ENCODE assay signal across 8 mouse cellular contexts in genomic region chr12:71309581-71310067, GRCm38 (mm10). TPM values are rescaled to one million over a fixed set of nuclear protein-coding genes. Genes with fewer than 3 reads are reported as not detected.
DNase-seq lines count a peak whose midpoint lies in the region; ATAC-seq lines count a peak whose summit lies in the region.

Dact1 (plus strand) TSS chr12:71309884.

- no peaks in the 10 kb centered on the region for H3K9me3 ChIP-seq in embryonic facial prominence, embryonic 13.5 days
- H3K9me3 ChIP-seq in heart, embryonic 10.5 days, result no peaks in the 10 kb centered on the region
- H3K9me3 ChIP-seq in kidney, embryonic 14.5 days (ENCODE audit: control insufficient read depth, low read length), result no peaks in the 10 kb centered on the region
- H3K9me3 ChIP-seq in liver, embryonic 11.5 days (ENCODE audit: control insufficient read depth, low read length), result no peaks in the 10 kb centered on the region

- peak within 1 kb of the TSS; percentile 86 for H3K4me3 ChIP-seq in embryonic facial prominence, embryonic 13.5 days
- peak within 1 kb of the TSS; percentile 92 for H3K4me3 ChIP-seq in heart, embryonic 10.5 days
- H3K4me3 ChIP-seq in kidney, embryonic 14.5 days (ENCODE audit: low read length), result peak within 1 kb of the TSS; percentile 87
- peak within 1 kb of the TSS; percentile 72 for H3K4me3 ChIP-seq in liver, embryonic 11.5 days (ENCODE audit: low read depth, low read length)

- peaks cover 20% of the 10 kb centered on the region for H3K36me3 ChIP-seq in embryonic facial prominence, embryonic 13.5 days
- peaks cover 20% of the 10 kb centered on the region for H3K36me3 ChIP-seq in heart, embryonic 10.5 days
- peaks cover 12% of the 10 kb centered on the region; the same call in 1 of the 2 replicates for H3K36me3 ChIP-seq in kidney, embryonic 14.5 days (ENCODE audit: control insufficient read depth, insufficient read depth, low read length)
- no peaks in the 10 kb centered on the region for H3K36me3 ChIP-seq in liver, embryonic 11.5 days (ENCODE audit: control insufficient read depth, insufficient read depth, low read length)

- peaks cover 31% of the 10 kb centered on the region for H3K4me1 ChIP-seq in embryonic facial prominence, embryonic 13.5 days
- peaks cover 24% of the 10 kb centered on the region; the same call in 1 of the 2 replicates for H3K4me1 ChIP-seq in heart, embryonic 10.5 days
- H3K4me1 ChIP-seq in kidney, embryonic 14.5 days (ENCODE audit: control insufficient read depth, insufficient read depth, low read length), result peaks cover 24% of the 10 kb centered on the region
- H3K4me1 ChIP-seq in liver, embryonic 11.5 days (replicated peaks; ENCODE audit: control insufficient read depth, insufficient read depth, low read length), result 0 out of 2 replicates have a peak, but pooled peaks cover 2% of the 10 kb centered on the region

- H3K9ac ChIP-seq in embryonic facial prominence, embryonic 13.5 days, result peak within 1 kb of the TSS; percentile 98
- peak within 1 kb of the TSS; percentile 92 for H3K9ac ChIP-seq in kidney, embryonic 14.5 days (ENCODE audit: low read depth, low read length)
- H3K9ac ChIP-seq in liver, embryonic 11.5 days (ENCODE audit: low read depth, low read length), result peak within 1 kb of the TSS; percentile 67

- ATAC-seq in embryonic facial prominence, embryonic 13.5 days (ENCODE audit: insufficient number of reproducible peaks, insufficient read depth, low FRiP score, low TSS enrichment, low read depth), result peak; percentile 87
- peak; percentile 91 for ATAC-seq in kidney, embryonic 14.5 days (ENCODE audit: low FRiP score, low TSS enrichment)
- ATAC-seq in liver, embryonic 11.5 days (replicated peaks; ENCODE audit: low FRiP score), result peak; percentile 85

- no peaks in the 10 kb centered on the region for H3K27me3 ChIP-seq in embryonic facial prominence, embryonic 13.5 days
- no peaks in the 10 kb centered on the region for H3K27me3 ChIP-seq in heart, embryonic 10.5 days (ENCODE audit: insufficient read depth, poor library complexity, severe bottlenecking)
- H3K27me3 ChIP-seq in kidney, embryonic 14.5 days (ENCODE audit: control insufficient read depth, insufficient read depth, low read length), result no peaks in the 10 kb centered on the region
- peaks cover 42% of the 10 kb centered on the region for H3K27me3 ChIP-seq in liver, embryonic 11.5 days (replicated peaks; ENCODE audit: control insufficient read depth, insufficient read depth, low read length)

- peak; percentile 7 to 12 for DNase-seq in spleen, postnatal 36 days (ENCODE audit: low spot score in 2 of 2)
- no peak for DNase-seq in spleen, adult 12 weeks (ENCODE audit: low spot score)
- peak; percentile 90 for DNase-seq in heart, embryonic 10.5 days (ENCODE audit: low spot score)
- DNase-seq in liver, embryonic 11.5 days (ENCODE audit: low spot score), result peak; percentile 72
- peak; percentile 10 for DNase-seq in naive thymus-derived CD4-positive, alpha-beta T cell, adult 2 months (ENCODE audit: low read depth)
- DNase-seq in testis, postnatal 14 days (ENCODE audit: low spot score), result peak; percentile 57

- peak within 1 kb of the TSS; percentile 69 for H3K4me2 ChIP-seq in embryonic facial prominence, embryonic 13.5 days
- peak within 1 kb of the TSS; percentile 97 for H3K4me2 ChIP-seq in kidney, embryonic 14.5 days (replicated peaks; ENCODE audit: low read depth, low read length)
- peak within 1 kb of the TSS; percentile 93 for H3K4me2 ChIP-seq in liver, embryonic 11.5 days

- H3K27ac ChIP-seq in embryonic facial prominence, embryonic 13.5 days, result peak within 1 kb of the TSS; percentile 96
- H3K27ac ChIP-seq in heart, embryonic 10.5 days, result peak within 1 kb of the TSS; percentile 96
- H3K27ac ChIP-seq in kidney, embryonic 14.5 days (ENCODE audit: low read depth, low read length), result peak within 1 kb of the TSS; percentile 88
- peak within 1 kb of the TSS; percentile 75 for H3K27ac ChIP-seq in liver, embryonic 11.5 days (ENCODE audit: low read depth, low read length)

- WGBS in embryonic facial prominence, embryonic 13.5 days, result under 1% methylated on average over 56 of the region's 76 CpGs
- under 1% methylated on average over 73 of the region's 76 CpGs for WGBS in heart, embryonic 10.5 days
- 0% methylated on average over 53 of the region's 76 CpGs for WGBS in kidney, embryonic 14.5 days
- under 1% methylated on average over 46 of the region's 76 CpGs for WGBS in liver, embryonic 11.5 days

RNA-seq across cellular contexts. Expression of gene Dact1, which starts in this region (rescaled TPM):
- 34.7 and 35.6 TPM in 2 replicates for polyA plus RNA-seq in embryonic facial prominence, embryonic 13.5 days (2015; fragmentation: Nextera tagmentation; extraction: Ambion mirVana)
- 9.4 and 25.3 TPM in 2 replicates for polyA plus RNA-seq in heart, embryonic 10.5 days (2016; fragmentation: Nextera tagmentation; extraction: Ambion mirVana)
- polyA plus RNA-seq in kidney, embryonic 14.5 days (2014; fragmentation: Nextera tagmentation; extraction: Ambion mirVana), result 18.9 and 19.9 TPM in 2 replicates
- polyA plus RNA-seq in liver, embryonic 11.5 days (2014; fragmentation: Nextera tagmentation; extraction: Ambion mirVana), result 6.3 and 7.3 TPM in 2 replicates
